Mouse (Mus musculus): ENCODE measurements around the gene Shisal2a. TPM values are rescaled to one million over a fixed set of nuclear protein-coding genes. Genes with fewer than 3 reads are reported as not detected.

Gene Shisal2a
- total and polyA plus RNA-seq, 3 experiments, result not detected

GRCm38 (mm10) chr4:108427719-108428340 is 44.7 kb upstream of the Shisal2a start:
- Histone ChIP-seq H3K4me3 (replicated peaks in 1 of 3; ENCODE audit: low read depth in 2 of 3, low read length in 2 of 3, poor library complexity in 1 of 3) (no peak overlapping the region), H3K79me2 (replicated peaks; ENCODE audit: control insufficient read depth, extremely low read depth, insufficient read depth, poor library complexity, severe bottlenecking) (no peaks in the 10 kb centered on the region; the same call in 1 of the 2 replicates), H3K9me3 (replicated peaks; ENCODE audit: low read length) (no peaks in the 10 kb centered on the region), H3K4me2 (ENCODE audit: insufficient read depth, low read depth, poor library complexity, severe bottlenecking) (no peak overlapping the region), H3K27ac (ENCODE audit: insufficient read depth, low read depth) (no peak overlapping the region), H3K9ac (ENCODE audit: insufficient read depth, low read depth) (no peak overlapping the region), H3K27me3 (replicated peaks) (no peaks in the 10 kb centered on the region), H3K4me1 (ENCODE audit: control insufficient read depth in 1 of 2, insufficient read depth in 2 of 2) (peaks cover 0 to 11% of the 10 kb centered on the region in 2 experiments; a peak in 2 of 4 replicates), H3K36me3 (replicated peaks in 1 of 2; ENCODE audit: control insufficient read depth in 1 of 2, insufficient read depth in 1 of 2, low read length in 1 of 2) (no peaks in the 10 kb centered on the region)
- TF ChIP-seq POLR2AphosphoS2 (IDR thresholded peaks at IDR 0.05; ENCODE audit: low read depth, low read length), result no peak
- no peak for TF ChIP-seq ZMIZ1 (IDR thresholded peaks at IDR 0.05; ENCODE audit: low read depth, low read length)
- TF ChIP-seq JUND (conservative IDR thresholded peaks at IDR 0.05; ENCODE audit: low read depth, low read length), result no peak
- no peak for DNase-seq (ENCODE audit: extremely low read depth)
- dilution Hi-C loops (cut with MboI; ENCODE audit: extremely low pct_ligation_motif_present, extremely low pct_unique_long_range_greater_than_20kb, low sequenced_read_pairs) (no loop called here), in situ Hi-C loops (cut with MboI; ENCODE audit: low pct_ligation_motif_present, low pct_unique_long_range_greater_than_20kb, low sequenced_read_pairs) (no loop called here)

- H3K4me1 ChIP-seq (ENCODE audit: control insufficient read depth in 1 of 2, insufficient read depth in 2 of 2), result peaks cover 0 to 7% of the 10 kb centered on the region in 2 experiments; a peak in 2 of 4 replicates
- H3K27ac ChIP-seq (ENCODE audit: insufficient read depth, low read depth), result no peak overlapping the region
- H3K9me3 ChIP-seq (replicated peaks; ENCODE audit: low read length), result no peaks in the 10 kb centered on the region
- no peaks in the 10 kb centered on the region for H3K27me3 ChIP-seq (replicated peaks)
- no peak overlapping the region for H3K4me2 ChIP-seq (ENCODE audit: insufficient read depth, low read depth, poor library complexity, severe bottlenecking)
- no peaks in the 10 kb centered on the region for H3K36me3 ChIP-seq (replicated peaks in 1 of 2; ENCODE audit: control insufficient read depth in 1 of 2, insufficient read depth in 1 of 2, low read length in 1 of 2)
- in situ Hi-C loops (cut with MboI; ENCODE audit: low pct_ligation_motif_present, low pct_unique_long_range_greater_than_20kb, low sequenced_read_pairs) (no loop called here), dilution Hi-C loops (cut with MboI; ENCODE audit: extremely low pct_ligation_motif_present, extremely low pct_unique_long_range_greater_than_20kb, low sequenced_read_pairs) (no loop called here)
- H3K79me2 ChIP-seq (replicated peaks; ENCODE audit: control insufficient read depth, extremely low read depth, insufficient read depth, poor library complexity, severe bottlenecking), result no peaks in the 10 kb centered on the region
- no peak for DNase-seq (ENCODE audit: extremely low read depth)
- H3K9ac ChIP-seq (ENCODE audit: insufficient read depth, low read depth), result no peak overlapping the region
- no peak overlapping the region for H3K4me3 ChIP-seq (replicated peaks in 1 of 3; ENCODE audit: low read depth in 2 of 3, low read length in 2 of 3, poor library complexity in 1 of 3)
- TF ChIP-seq MEF2A (IDR thresholded peaks at IDR 0.05; ENCODE audit: borderline replicate concordance, low read depth, low read length) (no peak), EP300 (IDR thresholded peaks at IDR 0.05; ENCODE audit: low read length) (no peak), MAZ (IDR thresholded peaks at IDR 0.05; ENCODE audit: low read depth, low read length) (no peak), KAT2A (IDR thresholded peaks at IDR 0.05; ENCODE audit: insufficient replicate concordance, low read length) (no peak), CHD1 (IDR thresholded peaks at IDR 0.05; ENCODE audit: low read depth, low read length) (no peak), ELF1 (IDR thresholded peaks at IDR 0.05; ENCODE audit: low read depth, low read length) (no peak)
These were observed 41.4 kb upstream of the Shisal2a start for GRCm38 (mm10) chr4:108424587-108424986.

DNA sequence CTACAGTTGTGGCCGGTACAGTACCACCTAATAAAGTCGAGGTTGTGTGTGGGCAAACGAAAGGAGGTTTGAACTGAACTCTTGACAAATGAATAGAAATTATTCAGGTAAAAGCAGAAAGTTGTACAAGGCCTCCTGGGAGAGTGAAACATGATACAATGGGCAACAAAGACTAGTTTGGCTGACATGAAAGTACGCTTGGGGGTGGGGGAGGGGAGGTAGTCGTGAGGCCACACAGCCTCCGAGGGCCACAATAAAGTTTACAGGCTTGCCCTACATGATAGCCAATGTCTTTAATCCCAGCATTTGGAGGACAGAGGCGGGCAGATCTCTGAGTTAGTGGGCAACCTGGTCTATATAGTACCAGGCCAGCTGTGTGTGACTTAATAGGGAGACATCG is 24.5 kb upstream of the Shisal2a start:
- dilution Hi-C loops (cut with MboI; ENCODE audit: extremely low pct_ligation_motif_present, extremely low pct_unique_long_range_greater_than_20kb, low sequenced_read_pairs), result no loop called here
- Histone ChIP-seq H3K79me2 (replicated peaks; ENCODE audit: control insufficient read depth, extremely low read depth, insufficient read depth, poor library complexity, severe bottlenecking) (no peaks in the 10 kb centered on the region), H3K4me1 (ENCODE audit: control insufficient read depth in 1 of 2, insufficient read depth in 2 of 2) (peaks cover 3 to 4% of the 10 kb centered on the region in 2 experiments; a peak in 2 of 4 replicates), H3K4me3 (replicated peaks in 1 of 3; ENCODE audit: low read depth in 2 of 3, low read length in 2 of 3, poor library complexity in 1 of 3) (no peak overlapping the region), H3K36me3 (replicated peaks in 1 of 2; ENCODE audit: control insufficient read depth in 1 of 2, insufficient read depth in 1 of 2, low read length in 1 of 2) (no peaks in the 10 kb centered on the region), H3K4me2 (ENCODE audit: insufficient read depth, low read depth, poor library complexity, severe bottlenecking) (no peak overlapping the region), H3K9me3 (replicated peaks; ENCODE audit: low read length) (no peaks in the 10 kb centered on the region), H3K9ac (ENCODE audit: insufficient read depth, low read depth) (no peak overlapping the region), H3K27me3 (replicated peaks) (no peaks in the 10 kb centered on the region), H3K27ac (ENCODE audit: insufficient read depth, low read depth) (no peak overlapping the region)
- no peak for TF ChIP-seq UBTF (IDR thresholded peaks at IDR 0.05; ENCODE audit: low read depth, low read length)
- no peak for TF ChIP-seq CTCF (conservative IDR thresholded peaks at IDR 0.05 in 1 of 2, IDR thresholded peaks at IDR 0.05 in 1 of 2; ENCODE audit: low read depth in 2 of 2, low read length in 2 of 2)
- TF ChIP-seq ZNF384 (IDR thresholded peaks at IDR 0.05; ENCODE audit: low read depth, low read length), result no peak
- TF ChIP-seq RAD21 (IDR thresholded peaks at IDR 0.05; ENCODE audit: low read depth, low read length), result no peak
- no peak for TF ChIP-seq HCFC1 (IDR thresholded peaks at IDR 0.05; ENCODE audit: low read depth, low read length)
- no peak for TF ChIP-seq MAZ (IDR thresholded peaks at IDR 0.05; ENCODE audit: low read depth, low read length)
- TF ChIP-seq ETS1 (conservative IDR thresholded peaks at IDR 0.05; ENCODE audit: low read depth, low read length), result no peak
- TF ChIP-seq ZC3H11A (IDR thresholded peaks at IDR 0.05; ENCODE audit: low read depth, low read length), result no peak
- no peak for TF ChIP-seq CHD1 (IDR thresholded peaks at IDR 0.05; ENCODE audit: low read depth, low read length)
- TF ChIP-seq USF1 (IDR thresholded peaks at IDR 0.05; ENCODE audit: low read depth, low read length), result no peak
- TF ChIP-seq E2F4 (IDR thresholded peaks at IDR 0.05; ENCODE audit: insufficient replicate concordance, low read depth, low read length), result no peak
- in situ Hi-C loops (cut with MboI; ENCODE audit: low pct_ligation_motif_present, low pct_unique_long_range_greater_than_20kb, low sequenced_read_pairs), result no loop called here
- DNase-seq (ENCODE audit: extremely low read depth), result no peak

All from CH12.LX (cell line).